Mouse (Mus musculus) C2C12 (cell line): Measurements from ENCODE around the gene Sdk2.

Experiments
- CTCF ChIP-seq: IDR thresholded peaks from one replicate; pipeline ENCODE4 v1.5.1; 2011; ENCODE audit not compliant: control insufficient read depth, insufficient read depth, insufficient read length
- MAX ChIP-seq: IDR thresholded peaks from one replicate; pipeline ENCODE4 v1.6.1; 2011; ENCODE audit warnings: mild to moderate bottlenecking, control low read depth
- MYOD1 ChIP-seq: IDR thresholded peaks from one replicate; pipeline ENCODE4 v1.6.1; 2011; ENCODE audit warnings: low read depth; ENCODE audit not compliant: control insufficient read depth, insufficient read length
- MYOG ChIP-seq: IDR thresholded peaks from one replicate; pipeline ENCODE4 v1.6.1; 2011; ENCODE audit not compliant: control insufficient read depth, insufficient read length; ENCODE audit errors: extremely low read depth
- USF1 ChIP-seq: IDR thresholded peaks from one replicate; pipeline ENCODE4 v1.6.1; 2011; ENCODE audit warnings: low read depth, mild to moderate bottlenecking, control low read depth, moderate library complexity

DNA sequence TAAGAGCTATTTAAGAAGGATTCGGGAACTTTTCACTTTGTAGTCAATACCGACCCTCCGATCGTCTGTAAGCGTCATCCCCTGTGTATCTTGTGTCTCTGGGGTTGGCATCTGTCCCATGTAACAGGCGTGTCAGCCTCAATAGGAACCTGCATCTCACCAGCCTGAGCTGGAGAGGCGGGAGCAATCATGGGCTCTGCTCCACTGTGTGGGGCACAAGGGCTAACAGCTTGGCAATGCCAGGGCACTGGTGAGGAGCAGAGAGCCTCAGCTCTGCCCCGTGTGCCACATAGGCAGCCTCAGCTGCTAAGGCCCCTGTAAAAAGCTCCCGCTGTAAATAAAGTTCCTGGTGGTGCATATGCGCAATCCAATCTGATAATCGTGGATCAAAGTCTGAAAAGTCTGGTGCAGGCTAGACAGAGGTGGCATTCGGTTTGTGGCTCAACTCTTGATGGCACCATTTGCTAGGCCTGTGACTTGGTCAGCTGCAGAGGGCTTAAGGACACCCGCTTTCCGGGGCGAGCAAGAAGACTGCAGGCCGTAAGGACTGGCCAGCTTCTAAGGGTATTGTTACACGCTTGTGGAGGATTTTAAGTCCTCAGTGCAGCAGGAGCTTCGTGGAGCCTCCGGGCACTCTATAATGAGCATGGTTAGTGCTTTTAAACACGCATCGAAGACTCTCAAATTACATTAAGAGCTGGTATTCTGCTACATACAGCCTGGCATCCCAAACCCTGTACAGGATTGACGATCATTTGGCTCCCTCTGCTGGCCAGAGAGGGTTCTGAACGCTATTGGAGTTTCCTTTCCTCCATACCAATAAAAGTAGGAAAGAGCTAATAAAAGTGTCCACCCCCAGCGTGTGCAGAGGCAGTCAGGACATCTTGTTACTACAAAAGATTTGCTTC lies 256.0 kb downstream of the Sdk2 start:
- TF ChIP-seq CTCF (peak; percentile 6), MAX (no peak), MYOG (no peak), MYOD1 (no peak), USF1 (no peak)
